Mouse (Mus musculus) gastrocnemius, adult 8-10 months (tissue): ENCODE measurements around the gene Mapk12. TPM values are rescaled to one million over a fixed set of nuclear protein-coding genes. Genes with fewer than 3 reads are reported as not detected.

ENCODE experiments used
- DNase-seq, 2 experiments: peaks; one replicate each; pipeline ENCODE4 v3.0.0; 2022; ENCODE audit warnings: low spot score in 2 of 2
- total RNA-seq, 4 experiments: library from RNA; stranded (reverse); gene quantifications; 2 replicates each; pipeline ENCODE4 v1.2.4; 2022

Gene Mapk12
- total RNA-seq: 100 to 1,000 TPM; 123 to 153 (median 139) TPM

DNA sequence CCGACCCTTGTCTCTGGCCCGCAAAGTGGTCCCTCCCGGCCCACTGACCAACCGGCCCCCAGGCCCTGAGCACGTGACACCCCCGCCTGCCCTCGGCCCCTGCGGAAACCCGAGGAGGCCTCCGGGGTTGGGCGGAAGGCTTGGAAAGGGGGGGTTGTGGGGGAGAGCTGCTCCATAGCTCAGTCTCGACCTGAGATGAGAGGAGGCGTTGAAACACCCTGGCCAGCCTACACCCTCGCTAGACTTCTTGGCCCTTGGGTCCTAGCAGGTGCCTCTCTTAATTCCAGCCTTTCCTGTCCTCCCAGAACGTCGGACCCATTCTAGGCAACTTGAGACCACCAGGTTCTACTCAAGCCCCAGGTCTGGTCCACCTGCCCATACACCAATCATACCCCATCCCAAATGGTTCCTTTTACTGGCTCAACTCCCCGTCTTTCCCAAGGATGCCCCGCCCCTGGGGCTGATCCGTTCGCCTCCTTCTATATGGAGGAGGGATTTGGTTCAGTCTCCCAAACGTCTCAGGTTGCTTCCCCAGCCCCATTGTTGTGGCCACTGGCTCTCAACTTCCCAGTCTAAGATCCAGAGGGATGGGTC is at the start of gene Mapk12:
Gene Mapk12 (minus strand): TSS at position 45 of the 594 bp plus-strand sequence.
- peak; percentile 69 to 80 for DNase-seq

DNA sequence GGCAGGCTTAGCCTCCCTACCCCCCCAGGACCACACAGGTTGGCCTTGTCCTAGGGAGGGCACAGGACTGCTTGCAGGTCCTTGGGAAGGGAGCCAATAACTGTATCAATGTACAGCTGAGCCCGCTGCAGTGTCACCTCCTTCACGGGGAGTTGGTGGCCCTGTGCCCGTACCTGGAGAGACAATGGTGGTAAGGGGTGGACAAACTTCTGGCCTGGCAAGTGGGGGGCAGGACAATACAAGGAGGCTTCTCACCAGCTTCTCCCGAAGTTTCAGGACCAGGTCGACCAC is 44.4 kb upstream of the Mapk12 start:
- no peak for DNase-seq

DNA sequence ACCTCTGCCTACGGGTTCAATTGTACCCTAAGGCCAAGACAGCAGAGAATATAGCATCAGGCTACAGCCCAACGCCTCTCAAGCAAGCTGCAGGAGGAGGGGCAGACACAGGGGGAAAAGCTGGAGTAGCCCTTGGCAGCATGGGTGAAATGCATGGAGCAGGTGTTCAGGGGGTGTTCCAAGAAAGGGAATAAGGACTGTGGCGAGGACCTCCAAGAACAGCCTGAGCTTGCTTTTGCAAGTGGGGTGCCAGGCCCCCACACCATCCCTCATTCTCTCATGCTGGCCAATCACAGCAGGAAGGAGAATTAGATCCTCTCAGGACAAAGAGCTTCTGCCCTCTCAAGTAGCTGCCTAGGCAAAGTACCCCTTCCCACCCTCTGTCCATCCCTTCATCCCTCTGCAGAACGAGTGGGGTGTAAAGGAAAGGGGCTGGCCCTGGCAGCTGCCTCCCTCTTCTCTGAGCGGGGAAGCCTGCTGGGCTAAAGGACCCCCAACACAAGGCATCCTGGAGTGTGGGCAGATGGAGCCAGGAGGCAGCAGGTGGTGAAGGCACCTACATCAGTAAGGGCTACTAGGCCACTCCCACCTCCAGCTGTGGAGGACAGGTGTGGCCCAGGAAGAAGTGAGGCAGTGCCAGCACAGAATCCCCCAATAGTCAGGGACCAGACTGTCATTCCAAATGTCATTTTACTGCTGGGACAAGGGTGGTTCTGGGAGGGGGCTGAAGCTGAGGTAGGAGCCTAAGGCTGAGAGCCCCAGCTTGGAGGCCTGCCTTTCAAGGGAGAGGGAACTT is 43.8 kb upstream of the Mapk12 start:
- DNase-seq: no peak

DNA sequence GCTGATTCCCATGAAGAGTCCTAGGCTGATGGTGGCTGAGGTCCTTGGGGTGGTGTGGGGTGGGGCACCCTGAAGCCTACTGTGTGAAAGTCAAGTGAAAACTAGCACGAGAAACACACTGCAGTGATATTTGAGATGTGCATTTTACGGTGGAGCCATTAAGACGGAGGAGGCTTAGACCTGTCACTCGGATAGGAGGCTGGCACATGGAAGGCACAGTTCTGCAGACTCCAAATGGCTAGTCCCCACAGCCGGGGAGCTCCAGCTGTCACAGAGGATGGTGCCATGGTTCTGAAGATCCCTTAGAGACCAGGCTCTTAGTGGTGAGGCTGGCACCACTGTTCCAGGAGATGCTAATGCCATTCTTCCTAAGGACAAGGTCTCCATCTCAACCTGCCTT is 42.3 kb upstream of the Mapk12 start:
- no peak for DNase-seq

DNA sequence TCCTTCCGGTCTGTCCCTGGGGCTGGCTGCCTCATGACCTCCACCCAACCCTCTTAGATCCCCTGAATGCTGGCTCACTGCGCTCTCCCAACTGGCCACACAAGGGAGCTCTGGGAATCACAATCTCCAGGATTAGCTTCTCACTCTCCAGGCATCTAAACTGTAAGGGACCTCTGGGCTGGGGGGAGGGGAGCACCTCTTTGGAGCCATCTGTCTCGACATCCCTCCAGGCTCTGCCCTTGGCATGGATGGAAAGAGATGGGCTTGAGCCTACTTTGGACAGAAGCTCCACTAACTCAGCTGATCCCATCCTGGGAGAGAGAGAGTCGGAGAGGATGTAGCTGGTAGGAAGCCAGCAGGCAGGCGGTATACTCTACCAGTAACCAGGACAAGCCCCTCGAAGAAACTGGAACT is 41.8 kb upstream of the Mapk12 start:
- DNase-seq: no peak

DNA sequence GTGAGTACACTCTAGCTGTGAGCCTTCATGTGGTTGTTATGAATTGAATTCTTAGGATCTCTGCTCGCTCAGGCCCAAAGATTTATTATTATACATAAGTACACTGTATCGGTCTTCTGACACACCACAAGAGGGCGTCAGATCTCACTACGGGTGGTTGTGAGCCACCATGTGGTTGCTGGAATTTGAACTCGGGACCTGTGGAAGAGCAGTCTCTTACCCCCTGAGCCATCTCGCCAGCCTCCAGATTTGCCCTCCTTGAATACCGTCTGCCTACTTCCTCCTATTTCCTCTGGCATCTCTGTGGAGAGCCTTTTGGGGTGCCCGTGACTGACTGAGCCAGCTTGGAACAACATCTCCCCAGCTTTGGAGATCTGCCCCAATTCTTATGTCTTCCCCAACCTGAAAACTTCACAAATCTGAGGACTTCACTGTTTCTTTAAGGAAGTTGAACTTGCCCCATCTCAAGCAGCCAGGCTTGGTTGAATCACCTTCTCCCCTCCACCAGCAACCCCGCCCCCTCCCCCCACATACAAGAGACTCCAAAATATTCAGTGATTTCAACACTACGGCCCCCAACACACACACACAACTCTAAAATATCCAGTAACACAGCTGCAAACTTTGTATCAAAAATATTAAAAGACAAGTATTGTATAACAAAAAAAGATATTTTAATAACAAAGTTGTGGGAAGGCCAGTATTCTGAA is 41.2 kb upstream of the Mapk12 start:
- no peak for DNase-seq

DNA sequence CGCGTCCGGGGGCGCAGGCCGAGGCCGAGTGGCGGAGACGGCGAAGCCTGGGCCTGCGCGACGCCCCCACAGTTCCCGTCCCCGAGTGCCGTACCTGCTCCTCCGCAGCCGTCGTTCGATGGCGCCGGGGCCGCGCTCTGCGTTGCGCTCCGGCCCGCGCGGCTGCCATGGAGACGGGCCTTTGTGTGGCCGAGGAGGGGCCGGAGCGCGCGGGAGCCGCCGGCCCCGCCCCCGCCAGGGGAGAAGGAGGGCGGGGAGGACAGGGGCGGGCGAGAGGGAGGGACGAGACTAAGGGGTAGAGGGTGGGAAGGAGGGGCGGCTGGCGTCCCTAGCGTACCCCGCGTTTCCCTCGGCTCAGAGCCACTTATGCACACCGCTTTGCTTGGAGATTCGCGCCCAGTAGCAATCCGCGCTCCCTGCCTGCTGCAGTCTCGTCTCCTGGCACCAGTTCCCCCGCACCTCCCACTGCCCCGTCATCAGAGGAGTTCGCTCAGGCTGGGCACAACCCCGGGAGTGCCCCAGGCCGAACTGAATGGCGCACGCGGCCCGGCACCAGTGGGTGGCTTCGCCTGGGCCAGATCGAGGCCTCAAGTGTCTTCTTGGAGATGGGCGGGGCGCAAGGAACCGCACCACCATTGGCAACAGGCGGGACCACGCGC is 40.2 kb upstream of the Mapk12 start, which contains the start of gene Plxnb2:
Gene Plxnb2 (minus strand): TSS at position 218 of the 659 bp plus-strand sequence.
- DNase-seq: peak; percentile 63 to 66

DNA sequence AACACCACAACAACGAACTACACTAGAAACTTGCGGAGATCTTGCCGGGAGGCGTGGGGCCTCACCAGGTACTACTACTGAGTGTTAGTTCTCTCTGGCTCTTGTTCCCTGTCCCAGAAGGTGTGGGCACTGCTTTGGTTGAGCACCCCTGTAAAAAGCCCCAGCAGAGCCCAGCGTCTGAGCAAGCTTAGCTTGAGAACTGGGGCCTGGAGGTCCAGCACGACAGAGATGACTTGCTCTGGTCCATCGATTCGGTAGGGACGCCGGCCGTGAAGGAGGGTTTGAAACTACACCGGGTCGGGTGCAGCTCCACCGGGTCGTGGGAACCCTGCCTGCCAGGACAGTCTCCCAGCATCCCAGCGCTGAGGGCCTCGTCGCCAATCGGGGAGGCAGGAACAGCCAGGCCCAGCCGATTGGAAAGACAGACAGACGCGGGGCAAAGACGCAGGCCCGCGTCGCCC is 39.6 kb upstream of the Mapk12 start:
- DNase-seq: no peak

DNA sequence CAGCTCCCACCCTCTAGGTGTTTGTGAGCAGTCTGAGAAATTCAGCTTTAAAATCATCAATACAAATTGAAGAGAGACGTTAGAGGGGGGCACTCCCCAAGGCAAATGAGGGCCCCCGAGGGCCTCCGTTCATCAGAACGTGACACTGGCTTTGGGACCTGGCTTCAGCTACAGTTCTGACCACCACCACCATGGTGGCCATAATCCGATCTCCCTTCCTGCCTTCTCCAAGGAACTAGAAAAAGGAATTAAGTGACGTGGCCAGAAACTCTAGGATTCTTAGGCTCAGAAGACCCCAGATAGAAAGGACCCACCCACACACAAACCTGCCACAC is 39.1 kb upstream of the Mapk12 start:
- no peak for DNase-seq

DNA sequence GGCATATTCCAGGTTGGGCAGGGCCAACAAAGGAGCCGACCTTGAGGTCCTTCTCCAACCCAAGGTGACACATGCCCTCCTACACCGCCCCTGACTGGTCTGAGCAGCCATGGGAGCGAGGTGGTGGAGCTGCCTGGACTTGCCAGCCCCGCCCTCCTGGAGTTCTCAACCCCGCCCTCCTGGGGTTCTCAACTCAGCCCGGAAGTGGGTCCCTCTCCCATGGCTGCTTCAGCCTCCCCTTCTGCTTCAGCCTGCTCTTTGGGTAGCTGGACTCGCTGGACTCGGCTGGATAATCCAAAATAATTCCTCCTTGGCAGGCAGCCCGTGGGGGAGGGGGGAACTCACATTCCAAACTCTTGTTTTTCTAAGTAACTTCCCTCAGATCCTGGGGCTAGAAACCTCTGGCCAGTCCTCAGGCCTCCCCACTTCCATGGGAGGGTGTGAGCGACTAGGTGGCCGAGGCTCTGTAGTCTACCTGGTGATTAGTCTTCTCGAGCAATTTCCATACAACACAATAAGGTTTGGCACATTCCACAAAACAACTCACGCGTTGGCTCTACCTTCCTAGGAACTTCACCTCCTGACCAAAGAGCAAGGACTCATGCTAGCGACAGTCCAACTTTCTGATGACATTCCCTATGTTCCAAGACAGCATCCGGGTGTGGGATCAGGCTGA is 38.6 kb upstream of the Mapk12 start:
- peak in 1 of 2 experiments; percentile 55 for DNase-seq

DNA sequence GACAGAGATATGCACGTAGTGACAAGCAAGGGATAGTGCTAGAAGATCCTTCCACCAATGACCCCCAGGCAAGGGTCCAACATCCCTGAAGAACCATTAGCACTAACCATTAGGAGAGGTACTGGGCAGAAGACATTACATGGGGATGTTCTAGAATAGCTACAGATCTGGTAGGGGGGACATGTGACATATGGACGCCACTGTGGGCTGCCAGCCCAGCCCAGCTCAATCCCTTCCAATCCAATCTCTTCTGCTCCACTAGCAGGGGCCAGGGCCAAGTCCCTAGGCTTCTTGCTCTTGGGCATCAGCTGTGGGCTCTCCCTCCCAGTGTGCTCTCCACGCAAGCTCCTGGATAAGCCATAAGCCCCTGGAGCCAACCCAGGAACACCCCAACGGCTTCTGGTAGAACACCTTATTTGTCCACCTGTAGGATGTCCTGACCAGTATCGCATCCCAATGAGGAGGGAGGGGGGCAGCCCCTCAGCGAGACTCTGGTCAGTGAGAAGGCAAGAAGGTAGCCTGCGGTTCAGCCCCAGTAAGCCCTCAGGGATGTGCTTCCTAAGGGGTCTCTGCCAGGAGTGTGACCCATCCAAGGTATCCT is 37.9 kb upstream of the Mapk12 start:
- no peak for DNase-seq

DNA sequence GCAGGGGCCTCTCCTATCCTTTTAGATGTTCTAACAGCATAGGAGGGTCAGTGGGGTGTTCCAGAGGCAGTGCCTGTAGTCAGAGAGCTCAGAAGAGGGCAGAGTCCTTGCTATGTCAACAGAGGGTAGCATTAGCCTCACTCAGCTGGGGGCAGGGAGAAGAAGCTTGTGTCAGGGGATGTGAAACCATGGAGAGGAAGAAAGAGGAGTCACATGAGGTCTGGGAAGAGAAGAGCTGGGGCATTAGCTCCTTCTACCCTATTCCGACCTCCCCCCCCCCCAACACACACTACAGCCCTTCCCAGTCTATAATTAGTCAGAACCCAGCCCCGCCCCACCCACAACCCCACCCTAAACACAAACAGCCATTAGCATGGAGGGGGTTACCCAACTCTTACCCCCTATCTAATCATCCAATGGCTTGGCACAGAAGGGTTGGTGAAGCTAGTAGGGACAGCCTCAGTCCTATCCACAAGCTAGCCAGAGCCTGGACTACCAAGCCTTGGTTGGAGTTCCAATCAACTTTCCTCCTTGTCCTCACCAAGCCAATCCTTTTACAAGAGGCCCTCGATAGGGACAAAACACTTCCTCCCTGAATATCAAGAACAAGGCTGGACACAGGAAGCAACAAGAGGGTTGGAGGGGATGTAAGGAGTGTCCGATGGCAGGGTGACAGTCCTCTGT is 37.2 kb upstream of the Mapk12 start:
- DNase-seq: no peak

DNA sequence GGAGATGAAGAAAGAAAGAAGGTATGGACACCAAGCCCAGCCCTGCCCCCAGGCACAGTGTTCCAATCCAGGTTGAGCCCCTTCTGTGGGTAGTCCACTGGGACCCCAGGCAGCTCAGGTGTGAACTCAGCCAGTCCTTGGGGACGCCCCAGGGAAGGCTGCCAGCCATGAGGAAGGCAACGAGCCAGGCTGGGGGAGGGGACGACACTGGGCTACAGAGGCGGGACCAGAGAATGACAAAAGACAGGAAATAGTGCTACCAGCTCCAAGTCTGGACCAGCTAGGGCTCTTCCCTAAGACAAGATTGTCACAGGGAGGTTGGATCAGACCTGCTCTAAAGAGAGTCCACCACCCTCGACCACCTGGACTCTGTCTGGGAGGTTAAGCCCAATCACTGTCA is 36.6 kb upstream of the Mapk12 start:
- peak in 1 of 2 experiments; percentile 51 for DNase-seq

DNA sequence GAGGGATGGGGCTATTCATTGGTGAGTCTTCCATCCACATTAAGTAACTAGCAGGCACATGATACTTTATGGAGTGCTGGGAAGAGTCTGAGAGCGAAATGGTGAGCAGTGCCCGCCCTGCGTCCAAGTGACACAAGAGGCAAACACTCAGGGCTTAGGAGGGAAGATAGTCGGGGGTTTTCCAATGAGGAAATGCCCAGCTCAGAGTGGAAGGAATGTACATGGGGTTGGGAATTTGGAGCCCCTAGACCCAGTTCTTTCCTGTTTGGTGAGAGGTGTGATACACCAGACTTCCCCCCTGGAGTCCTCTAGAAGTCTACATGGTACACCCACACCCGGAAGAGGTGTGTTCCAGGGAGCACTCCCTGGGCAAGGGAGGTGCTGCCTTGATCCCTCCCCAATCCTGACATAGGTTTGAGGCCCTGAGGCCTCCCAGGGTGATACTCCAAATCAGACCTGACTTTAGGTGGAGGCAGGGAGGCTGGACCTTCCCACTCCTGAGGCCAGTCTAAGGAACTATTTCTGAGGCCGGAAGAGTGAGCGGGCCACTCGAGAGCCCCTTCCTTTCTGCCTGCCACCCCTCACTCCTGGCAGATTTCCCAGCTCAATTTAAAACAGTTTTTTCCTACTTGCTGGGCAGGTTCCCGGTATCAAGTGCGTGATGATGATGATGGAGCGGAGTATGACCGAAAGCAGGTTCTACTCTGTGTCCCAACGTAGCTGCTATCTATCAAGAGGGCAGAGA is 35.1 kb upstream of the Mapk12 start:
- DNase-seq: no peak

DNA sequence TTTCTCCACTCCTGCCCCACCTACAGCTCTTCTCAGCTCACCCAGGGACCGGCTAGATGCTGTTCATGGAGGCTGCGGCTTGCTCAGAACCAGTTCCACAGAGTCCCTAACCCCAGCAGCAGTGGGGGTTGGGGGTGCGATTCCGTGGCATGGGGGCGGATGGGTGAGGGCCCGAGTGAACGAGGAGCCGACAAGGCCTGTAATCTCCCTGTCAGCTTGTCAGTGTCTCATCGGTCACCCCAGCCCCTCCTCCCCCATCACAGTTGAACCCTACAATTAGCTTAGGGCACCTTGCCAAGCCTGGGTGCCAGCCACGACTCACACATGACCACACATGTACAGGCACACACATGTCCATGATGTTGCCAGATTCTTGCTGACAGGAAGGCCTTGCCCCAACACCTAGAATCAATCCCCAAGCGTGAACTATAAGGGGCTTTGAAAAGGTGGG is 34.4 kb upstream of the Mapk12 start:
- no peak for DNase-seq

DNA sequence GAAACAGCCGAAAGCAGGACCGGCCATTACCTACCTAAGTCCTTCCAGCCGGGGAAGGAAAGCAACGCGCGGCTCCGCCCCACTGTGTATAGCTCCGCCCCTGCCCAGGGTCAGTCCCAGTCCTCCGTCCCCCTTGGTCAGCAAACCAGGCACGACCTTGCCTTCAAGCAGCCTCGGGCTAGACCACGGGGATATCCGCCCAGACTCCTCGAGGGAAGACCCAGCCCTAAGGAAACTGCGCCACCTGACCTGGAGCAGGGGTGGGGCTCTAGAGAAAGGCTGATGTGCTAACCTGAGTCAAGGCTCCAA is 33.4 kb upstream of the Mapk12 start:
- no peak for DNase-seq

DNA sequence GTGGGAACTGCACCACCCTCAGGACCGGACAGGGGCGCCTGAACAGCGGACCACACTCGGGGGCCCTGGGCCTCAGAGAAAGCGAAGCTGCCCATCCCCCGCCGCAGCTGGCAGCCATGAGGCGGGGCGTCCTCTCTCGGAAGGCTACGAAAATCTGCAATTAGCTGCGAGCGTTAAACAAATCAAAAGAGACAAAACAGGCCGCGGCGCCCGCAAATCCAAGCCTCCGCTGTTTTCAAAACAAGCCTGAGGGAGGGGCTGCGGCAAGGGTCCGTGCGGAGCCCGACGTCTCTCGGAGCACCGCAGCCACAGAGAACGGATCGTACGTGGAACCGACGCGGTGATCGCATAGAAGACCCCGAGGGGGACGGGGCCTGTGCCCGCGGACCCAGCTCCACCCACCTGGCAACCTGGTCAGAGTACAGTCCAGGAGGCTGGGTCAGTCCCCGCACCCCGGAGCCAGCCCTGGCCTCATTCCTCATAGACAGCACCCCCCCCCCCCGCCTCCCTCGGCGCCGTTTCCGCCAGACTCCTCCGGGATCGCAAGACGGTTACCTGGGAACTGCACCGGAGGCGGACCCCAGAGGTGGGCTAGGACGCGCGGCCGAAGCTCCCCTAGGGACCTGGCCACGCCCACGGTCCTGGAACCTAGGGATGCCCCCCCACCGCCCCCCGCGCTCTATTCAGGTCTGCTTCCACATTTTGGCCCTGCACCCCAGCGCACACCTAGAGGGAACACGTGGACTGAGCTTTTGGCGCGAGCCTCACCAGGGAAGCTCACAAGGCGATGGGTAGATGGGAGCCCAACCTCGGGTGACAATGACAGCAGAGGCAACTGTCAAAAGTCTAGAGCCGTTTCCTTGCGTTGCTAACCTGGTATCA is 32.8 kb upstream of the Mapk12 start:
- no peak for DNase-seq

DNA sequence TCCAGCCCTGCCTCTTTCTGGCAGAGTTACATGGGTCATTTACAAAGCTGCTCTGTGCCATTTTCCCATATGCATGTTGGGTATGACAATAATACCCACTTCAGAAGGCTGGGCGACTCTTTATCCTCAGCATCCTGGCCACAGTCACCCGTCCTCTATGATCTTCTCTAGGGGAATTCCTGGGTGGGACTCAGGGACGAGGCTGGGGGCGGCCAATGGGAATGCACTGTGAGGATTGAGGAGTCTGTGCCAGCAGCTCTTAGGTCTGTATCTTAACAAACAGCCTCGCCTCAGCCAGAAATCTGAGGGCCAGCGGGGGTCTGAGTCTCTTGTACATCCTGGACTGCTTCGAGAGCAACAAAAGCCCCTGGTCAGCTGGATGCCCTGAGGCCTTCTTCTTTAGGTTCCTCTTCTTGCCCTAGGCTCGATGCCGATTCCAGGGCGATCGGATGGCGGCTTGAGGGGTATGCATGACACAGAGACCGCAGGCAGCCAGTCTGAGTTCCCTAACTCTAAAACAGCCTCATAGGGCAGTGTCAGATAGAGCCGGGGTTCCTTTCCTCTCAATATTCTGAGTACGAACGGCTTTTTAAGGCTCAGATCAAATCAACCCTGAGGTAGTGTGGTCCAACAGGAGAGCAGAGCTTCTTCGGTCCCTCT is 31.9 kb upstream of the Mapk12 start:
- no peak for DNase-seq
